Mouse (Mus musculus) frontal cortex, adult 2 months (tissue): Measurements from ENCODE around the gene Gnb4. TPM values are rescaled to one million over a fixed set of nuclear protein-coding genes. Genes with fewer than 3 reads are reported as not detected.

ENCODE experiments used
- DNase-seq, 2 experiments: peaks; one replicate each; pipeline ENCODE4 v3.0.0; 2022; ENCODE audit warnings: low spot score in 1 of 2; ENCODE audit errors: extremely low spot score in 1 of 2
- polyA plus RNA-seq: library from polyadenylated mRNA; depleted of rRNA; stranded (reverse); fragments of >200 nt; gene quantifications from 2 replicates; pipeline ENCODE4 v1.2.3, GENCODE M21; 2012; rRNA removed

The Gnb4 gene
- 43.8 and 50.5 TPM in 2 replicates for polyA plus RNA-seq

DNA sequence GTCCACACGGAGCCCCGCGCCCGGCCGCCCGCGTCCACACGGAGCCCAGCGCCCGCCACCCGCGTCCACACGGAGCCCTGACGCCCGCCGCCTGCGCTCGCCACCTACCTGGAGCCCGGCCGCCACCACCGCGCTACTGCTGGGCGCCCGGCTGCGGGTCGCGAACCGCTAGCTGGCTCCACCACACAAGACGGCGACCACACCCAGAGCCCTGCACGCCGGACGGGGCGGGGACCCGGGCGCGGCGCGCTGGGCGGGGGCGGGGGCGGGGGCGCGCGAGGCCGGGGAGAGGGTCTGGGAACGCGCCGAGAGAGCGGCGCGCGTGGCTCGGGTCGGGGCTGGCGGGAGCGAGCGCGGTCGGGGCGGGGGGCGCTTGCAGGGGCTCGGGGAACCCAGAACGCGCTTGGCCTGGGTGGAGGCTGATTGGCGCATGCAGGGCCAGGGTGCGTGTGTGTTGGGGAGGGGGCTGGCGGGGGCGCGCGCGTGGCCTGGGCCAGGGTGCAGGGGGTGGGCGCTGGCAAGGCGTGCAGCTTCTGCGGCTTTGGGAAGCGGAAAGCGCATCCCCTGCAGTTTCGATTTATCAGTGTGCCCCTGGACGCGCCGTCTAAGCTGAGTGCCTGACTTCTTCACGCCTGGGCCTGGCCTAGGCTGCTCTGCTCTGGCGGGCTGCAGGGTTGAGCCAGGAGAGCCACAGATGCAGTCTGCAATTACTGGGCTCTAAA is at the start of gene Gnb4:
Gnb4 (minus strand) TSS at position 255 of the 722 bp plus-strand sequence.
- DNase-seq = peak in 1 of 2 experiments; percentile 32

DNA sequence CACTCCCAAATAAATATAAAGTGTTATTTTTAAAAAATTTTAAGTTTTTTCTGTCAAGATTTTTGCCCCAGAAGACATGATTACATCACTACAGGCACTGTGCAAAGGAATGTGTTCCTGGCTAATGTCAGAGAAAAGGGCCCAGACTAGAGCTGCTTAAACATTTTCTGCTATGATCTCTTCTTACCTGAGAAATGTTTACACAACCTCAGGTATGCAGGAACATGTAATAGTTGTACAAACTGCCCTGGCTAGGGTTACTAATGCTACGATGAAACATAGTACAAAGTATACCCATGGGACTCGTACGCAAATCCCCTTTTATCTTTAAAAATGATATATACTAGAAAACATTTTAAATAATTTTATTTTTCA is 45.2 kb upstream of the Gnb4 start:
- DNase-seq = no peak

DNA sequence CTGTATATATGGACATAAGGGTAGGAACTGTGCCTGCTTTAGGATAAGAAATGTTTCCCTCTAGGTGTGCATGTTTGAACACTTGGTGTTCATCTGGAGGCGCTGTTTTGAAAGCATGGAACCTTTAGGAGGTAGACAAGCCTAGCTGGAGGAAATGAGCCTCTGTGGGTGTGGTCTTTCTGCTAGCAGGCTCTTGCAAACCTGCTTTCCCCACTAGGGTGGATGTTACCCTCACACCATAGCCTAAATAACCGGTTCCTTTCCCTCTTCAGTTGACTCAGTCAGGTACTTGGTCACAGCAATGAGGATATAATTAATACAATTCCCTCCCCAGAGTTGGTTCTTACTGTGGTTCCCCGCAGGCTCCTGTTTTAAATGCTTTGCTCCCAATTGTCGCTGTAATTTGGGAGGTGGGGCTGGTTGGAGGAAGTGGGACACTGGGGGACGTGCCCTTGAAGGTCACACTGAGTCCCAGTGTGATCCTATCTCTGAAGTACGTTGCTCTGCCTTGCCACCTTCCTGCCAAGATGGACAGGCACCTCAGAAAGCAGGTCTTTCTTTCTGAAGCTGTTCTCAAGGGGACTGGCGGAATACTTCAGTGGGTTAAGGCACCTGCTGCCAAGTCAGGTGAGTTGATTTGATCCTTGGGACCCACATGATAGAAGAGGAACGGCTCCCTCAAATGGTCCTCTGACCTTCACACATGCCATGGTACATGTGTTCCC is 44.6 kb upstream of the Gnb4 start:
- no peak for DNase-seq

DNA sequence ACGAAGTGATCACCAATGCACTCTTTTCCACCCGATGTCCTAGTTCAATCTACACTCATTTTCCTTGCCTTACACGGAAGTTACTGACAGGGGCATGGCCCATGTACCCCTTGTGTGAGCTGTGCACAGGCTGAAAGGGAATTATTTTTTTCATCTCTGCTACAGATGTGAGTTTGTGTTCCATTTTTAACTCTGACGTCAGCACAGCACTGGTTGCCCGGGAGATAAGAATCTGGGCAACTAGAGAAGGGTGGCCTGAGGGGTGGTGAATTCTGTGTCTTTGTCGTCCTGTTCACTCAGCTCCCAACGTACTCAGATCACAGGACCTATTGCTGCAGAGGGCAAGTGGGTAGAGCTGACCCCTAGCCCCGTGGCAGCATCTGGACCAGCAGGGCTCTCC is 43.9 kb upstream of the Gnb4 start:
- peak in 1 of 2 experiments; percentile 58 for DNase-seq

DNA sequence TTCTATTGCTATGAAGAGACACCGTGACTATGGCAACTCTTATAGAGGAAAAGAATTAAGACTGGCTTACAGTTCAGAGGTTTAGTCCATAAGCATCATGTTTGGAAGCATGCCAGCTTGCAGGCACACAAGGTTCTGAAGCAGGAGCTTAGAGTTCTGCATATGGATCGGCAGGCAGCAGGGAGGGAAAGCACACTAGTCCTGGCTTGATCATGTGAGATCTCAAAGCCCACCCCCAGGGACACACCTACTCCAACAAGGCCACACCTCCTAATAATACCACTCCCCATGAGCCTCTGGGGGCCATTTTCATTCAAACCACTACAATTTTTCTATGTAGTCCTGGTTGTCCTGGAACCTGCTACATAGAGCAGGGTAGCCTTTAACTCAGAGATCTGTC is 43.1 kb upstream of the Gnb4 start:
- DNase-seq = no peak

DNA sequence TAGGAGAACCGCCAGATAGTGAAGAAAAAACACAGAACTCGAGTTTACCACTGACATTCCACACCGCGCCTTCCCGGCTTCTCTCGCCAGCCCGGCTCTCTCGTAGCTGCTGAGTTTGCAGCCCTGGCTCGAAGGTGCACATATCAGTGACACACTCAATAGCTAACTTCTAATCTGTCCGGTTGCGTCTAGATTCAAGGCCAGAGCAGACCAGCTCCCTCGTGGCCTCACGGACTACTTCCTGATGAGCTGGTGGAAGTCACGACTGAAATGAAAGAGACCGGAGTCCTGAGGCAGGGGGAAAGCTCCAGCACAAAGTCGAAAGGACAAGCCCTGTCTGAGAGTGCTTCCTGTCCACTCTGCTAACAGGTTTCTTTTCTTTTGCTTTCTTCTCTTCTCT is 42.4 kb upstream of the Gnb4 start:
- no peak for DNase-seq

DNA sequence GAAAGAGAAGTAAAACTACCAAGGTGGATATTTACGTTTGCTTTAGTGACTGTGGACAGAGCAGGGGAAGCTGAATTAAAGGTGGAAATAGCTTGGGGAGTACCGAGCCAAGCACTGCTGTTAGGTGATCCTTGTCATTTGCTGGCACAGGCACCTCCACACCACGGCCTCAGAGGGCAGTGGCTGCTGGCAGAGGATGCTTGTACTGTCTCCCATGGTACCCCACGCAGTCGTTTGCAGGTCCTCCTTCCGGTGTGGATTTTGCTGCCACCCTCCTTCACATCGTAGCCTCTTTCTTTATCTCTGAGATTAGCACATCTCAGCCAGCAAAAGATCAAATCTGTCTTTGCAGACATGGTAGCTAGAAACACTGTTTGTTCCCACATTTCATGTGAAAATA is 42.0 kb upstream of the Gnb4 start:
- DNase-seq = no peak

DNA sequence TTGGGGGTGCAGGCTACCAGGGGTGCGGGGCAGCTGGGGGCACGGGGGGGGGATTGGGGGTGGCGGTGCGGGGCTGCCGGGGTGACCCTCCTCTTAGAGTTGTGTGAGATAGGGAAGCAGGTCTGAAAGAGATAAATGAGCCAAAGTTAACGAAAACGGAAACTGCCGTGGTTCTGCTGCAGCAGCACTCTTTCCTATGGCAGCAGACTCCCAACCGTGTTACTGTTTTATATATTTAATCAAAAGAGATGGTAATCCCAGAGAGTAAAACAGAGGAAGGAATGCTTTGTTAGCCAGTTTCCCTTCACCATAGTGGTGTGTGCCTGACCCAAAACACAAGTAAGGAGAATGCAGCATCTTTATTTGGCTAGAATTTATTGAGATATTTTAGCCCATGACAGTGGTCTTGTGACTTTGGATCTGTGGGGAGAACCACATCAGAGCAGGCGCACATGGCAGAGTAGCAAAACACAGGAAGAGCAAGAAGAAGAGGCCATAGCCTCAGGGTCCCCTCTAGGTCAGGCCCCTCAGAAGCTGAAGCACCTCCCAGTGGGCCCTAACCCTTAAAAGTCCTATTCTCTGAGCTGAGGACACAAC is 40.1 kb upstream of the Gnb4 start:
- DNase-seq = no peak

DNA sequence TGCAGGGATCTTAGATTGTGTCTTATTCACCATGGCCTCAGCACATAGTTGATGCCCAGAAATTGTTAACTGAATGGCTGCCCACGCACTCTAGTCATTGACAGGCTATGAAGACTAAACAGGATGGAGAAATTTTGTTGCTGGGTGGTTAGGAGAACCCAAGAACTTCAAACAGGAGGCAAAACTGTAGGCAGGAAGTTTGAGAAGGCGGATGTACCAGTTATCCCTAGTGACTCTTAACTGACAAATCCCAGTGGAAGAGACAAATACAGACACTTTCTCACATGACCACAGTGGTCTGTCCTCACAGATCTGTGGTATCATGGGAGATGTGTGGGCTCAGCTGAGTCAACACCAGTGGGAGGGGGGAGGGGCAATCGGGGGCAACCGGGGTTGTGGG is 39.6 kb upstream of the Gnb4 start:
- DNase-seq = no peak

DNA sequence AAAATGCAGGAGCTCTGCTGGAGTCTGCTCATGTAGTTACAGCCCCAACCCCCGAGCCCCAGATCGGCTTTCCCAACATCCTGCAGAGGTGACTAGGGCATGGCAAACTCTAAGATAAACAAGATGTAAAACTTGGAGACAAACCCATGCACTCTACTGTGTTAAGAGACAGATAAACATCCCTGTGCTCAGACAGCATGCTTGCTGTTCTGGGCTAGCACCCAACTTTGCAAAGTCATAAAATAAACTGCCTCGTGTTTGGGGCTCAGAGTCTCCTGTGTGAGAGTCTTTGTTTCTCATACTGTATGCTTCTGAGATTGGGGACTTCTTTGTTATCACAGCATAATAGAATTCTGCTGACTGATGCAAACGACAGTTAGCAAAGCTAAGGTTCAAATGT is 36.4 kb upstream of the Gnb4 start:
- DNase-seq = no peak

DNA sequence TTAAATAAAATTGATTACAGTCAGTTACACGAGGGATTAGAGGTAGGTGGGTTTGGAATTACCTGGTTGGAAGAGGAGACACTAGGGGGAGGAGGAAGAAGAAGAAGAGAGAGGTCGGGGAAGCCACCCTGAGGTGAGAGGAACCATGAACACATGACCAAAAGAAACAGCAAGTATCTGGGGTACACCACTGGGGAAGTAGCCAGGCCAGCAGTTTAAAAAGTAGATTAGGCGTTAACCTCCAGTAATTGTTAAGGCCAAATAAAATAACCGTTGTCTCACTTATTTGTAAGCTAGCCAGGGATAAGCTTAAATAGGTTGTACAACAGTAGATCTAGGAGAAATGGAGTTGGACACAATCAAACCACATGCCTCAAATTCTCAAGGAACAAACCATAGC is 32.9 kb upstream of the Gnb4 start:
- no peak for DNase-seq

DNA sequence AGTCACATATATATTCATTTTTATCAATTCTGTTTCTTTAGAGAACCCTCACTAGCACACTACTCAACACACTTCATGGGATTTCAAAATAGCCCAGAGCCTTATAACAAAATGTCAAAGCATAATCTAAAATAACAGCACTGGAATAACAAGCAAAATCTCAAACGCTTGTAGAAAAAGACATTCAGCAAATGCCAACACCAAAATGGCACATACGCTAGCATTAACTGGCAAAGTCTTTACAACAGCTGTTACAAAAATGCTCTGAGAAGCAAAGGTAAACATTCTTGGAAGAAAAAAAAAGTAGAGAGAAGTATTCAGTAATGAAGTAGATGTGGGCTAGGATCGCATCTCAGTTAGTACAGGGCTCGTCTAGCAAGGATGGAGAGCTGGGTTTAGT is 30.5 kb upstream of the Gnb4 start:
- no peak for DNase-seq

DNA sequence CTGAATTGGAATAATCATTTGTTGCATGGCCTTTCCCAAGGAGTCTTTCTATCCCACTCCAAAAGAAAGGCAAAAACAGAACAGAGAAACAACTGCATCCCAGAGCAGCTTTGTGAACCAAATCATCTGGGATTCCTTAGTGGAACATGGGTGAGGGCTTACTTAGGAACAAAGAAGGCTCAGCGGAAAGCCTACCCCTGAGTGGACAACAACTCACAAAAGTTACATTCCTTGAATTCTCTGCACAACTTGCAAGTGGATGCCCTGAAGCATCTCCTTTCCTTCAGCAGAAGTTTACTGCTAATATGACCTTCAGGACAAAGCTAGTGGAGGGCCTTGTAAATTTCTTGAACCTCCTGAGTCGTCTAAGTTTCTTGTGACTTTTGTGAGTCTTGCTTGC is 28.4 kb upstream of the Gnb4 start:
- DNase-seq = no peak

DNA sequence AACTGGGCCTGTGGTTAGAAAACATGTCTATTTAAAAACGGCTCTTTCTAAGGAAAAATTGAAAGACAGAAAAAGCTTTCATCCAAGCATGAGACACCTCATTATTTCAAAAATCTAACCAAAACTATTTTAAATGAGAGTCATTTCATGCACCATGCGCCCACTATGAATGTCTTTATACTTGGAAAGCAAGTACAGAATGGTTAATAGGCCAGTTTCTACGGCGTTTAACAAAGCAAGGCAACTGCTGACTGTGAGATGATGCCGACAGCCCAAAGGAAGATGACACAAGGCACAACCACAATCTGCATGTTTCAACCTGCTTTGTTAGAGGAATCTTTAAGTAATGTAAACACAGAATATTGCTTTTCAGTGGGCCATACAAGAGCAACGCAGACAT is 25.7 kb upstream of the Gnb4 start:
- DNase-seq = no peak

DNA sequence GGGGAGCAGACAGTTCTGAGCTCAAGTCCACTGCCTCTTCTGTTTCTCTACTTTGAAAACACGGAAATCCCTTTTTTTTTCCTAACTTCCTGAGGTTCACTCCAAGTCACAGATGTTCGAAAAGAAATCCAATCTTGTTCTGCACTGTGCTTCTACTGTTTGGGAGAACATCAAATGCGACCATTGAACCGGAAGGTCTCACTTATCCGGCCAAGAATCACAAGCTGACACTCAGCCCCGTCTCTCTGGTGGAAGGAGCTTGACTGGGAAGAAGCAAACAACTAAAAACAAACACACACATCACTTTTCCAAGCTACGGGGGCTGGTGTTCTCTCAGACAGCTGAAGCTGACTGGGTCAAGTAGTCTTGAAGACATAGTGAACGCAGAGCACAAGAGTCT is 21.9 kb upstream of the Gnb4 start:
- DNase-seq = no peak

DNA sequence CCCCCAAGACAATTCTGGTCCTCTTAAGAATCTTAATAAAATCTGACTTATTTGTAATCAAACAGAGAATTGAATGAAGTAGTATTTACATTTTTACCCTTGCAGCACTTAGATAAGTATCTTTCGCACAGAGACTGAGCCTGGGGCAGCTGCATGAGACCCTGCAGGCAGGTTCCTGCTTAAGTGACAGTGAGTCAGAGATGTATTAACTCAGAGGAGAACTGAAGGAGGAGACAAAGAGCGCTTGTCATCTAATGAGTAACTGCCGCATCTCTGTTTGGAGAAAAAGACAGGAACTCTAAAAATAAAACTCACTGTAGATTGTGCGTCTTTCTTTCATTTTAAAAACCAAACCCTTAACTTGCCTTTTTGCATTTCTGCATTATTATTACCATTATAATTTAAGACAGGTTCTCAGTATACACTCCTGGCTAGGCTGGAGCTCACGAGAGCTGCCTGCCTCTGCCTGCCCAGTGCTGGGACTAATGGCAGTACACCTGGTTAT is 16.4 kb upstream of the Gnb4 start:
- no peak for DNase-seq

DNA sequence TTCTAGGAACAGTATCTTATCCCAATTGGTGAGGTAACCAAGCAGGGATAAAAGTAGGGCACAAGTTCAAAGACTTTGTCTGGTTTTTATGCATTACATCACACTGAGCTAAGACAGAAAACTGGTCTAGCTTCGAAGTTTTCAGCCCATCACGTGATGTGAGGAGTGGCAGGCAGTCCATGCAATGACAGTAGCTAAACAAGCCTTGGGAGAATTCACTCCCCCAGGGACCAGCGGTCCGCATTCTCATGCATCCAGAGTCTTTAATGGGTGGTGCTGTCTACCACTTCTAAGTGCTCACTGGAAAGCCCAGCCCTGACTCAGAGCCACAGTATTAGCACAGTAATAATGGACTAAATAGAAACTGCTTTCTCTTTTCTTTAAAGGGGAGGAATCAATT is 13.8 kb upstream of the Gnb4 start:
- no peak for DNase-seq

DNA sequence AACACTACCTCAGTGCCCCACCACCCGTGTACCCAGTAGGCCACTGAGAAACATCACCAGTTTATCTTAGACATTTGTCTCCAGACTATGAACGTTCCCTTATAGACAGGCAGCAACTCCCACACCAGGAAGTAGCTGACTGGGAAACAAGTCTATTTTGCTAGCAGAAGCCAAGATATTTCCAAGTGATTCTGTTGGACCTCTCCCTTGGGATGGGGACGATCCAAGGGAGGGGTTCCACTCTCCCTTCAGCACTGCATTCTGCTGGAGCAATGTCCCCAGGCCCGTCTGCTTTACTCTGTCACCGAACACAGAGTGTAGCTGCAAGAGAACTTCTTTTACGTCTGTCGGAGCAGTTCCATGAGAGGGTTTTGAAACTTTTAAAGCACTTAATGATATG is 11.8 kb upstream of the Gnb4 start:
- DNase-seq = no peak

DNA sequence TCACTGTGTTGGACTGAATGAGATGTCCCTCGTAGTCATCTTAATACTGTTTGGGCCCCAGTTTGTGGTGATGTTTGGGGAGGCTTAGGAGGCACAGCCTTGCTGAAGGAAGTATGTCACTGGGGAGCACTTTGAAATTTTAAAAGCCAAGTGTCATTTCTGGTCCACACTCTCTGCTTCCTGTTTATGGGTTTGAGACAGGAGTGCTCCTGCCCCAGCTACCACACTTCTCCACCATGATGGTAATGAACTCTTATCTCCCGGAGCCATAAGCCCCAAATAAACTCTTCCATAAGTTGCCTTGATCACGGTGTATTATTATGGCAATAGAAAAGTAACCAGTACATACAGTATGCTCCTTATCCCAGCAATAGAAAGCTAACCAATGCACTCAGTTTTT is 5.7 kb upstream of the Gnb4 start:
- no peak for DNase-seq

DNA sequence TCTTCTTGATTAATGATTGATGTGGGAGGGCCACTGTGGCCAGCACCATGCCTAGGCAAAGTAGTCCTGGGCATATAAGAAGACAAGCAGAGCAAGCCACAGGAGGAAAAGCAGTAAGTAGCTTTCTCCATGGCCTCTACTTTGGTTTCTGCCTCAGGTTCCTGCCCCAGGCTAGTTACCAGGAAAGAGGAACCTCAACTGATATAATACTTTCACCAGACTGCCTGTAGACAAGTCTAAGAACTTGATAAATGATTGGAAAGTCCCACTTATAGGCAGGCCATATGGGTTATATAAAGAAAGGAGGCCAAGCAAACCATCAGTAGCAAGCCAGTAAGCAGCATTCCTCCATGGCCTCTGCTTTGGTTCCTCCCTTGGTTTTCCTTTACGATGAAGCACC is 5.3 kb upstream of the Gnb4 start:
- no peak for DNase-seq

DNA sequence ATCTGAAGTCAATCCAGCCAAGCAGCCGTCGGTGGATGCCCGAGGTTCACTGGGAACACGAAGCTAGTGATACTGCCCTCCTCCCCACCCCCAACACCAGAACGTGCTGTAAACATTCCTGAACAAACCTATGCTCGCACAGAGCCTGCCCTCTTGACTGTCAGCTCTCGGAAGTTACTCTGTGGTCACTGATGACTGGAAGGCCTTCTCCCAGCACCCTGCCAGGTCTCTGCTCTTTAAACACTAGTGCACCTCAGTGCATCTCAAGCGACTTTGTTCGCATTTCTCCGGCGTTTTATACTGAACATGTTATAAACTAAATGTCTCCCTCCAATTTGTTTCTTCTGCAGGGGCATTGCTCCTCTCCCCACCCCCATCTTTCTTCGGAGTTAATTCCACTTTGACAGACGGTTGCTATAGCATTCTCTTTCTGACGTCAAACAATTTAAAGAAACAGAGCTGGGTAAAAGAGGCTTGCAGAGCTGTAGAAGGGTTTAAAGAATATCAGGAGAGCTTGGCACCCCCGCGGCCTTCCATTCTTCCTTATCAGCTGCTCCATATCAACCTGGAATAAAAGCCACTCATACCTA is 763 bp upstream of the Gnb4 start:
- DNase-seq = peak in 1 of 2 experiments; percentile 46

DNA sequence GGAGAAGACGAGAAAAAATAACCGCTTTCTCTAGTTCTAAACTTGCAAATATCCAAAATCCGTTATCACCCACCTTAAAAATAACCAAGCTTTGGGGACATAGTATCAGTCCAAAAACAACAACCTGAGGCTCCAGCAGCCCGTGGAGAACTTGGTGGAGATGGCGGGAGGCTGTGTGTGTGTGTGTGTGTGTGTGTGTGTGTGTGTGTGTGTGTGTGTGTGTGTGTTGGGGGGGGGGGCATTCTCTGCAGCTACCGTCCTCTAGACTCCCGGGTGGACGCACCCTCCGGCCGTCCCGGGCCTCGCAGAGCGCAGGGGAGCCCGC is 417 bp downstream of the Gnb4 start:
- DNase-seq = no peak
